Mouse (Mus musculus) stomach, postnatal 0 days (tissue): ENCODE results near the gene Trpv6.

Experiments
- CTCF ChIP-seq: IDR thresholded peaks from 2 replicates; pipeline ENCODE4 v1.5.1; 2016; ENCODE audit warnings: antibody characterized with exemption, low read depth, mild to moderate bottlenecking, moderate library complexity
- EP300 ChIP-seq: optimal IDR thresholded peaks from 2 replicates; pipeline ENCODE3; 2016; ENCODE audit warnings: antibody characterized with exemption

DNA sequence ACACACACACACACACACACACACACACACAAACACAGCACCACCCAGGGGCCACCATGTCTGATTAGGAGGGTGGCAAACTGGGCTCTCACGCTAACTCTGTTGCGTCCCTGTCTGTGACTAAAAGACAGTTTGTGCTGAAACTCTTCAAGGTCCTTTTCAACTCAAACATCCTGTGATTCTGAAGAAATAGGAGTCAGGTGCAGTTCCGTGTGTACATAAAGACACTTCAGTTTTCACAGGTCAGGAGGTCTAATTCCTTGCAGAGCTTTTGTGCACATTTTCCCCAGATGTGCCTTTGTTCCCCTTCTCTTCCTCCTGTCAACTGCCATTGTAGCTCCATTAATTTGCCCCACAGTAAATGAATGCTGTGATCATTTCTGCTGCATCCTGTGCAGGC lies 4.2 kb upstream of the Trpv6 start:
- TF ChIP-seq EP300 (no peak), CTCF (no peak)
